Mouse (Mus musculus) mouse trophoblast stem cell (cell line): ENCODE data around the gene Fpr-rs3.

Source experiments
- in situ Hi-C, 2 experiments: fragments of 300-500 bp; cut with MseI, MboI; formaldehyde crosslinking; loops; 2 replicates in 1 of 2; 3 replicates in 1 of 2; pipeline ENCODE4 v1.15.1; 2025

The Fpr-rs3 gene

DNA sequence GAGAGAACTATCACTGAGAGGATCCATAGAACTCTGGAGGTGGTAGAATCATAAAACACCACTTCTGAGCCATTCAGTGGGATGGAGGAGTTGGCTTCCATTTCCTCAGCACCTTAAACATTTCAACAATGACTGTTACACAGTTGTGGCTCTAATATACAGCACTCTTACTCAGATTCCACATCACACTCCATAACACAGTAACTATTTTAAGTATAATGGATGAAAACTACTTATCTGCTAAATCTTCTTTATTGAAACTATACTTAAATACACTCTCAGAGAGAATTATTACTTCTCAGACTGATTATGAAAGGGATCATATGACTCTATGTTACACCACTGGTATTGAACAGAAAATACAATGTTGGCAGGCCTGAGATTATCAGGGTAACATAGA lies at the start of gene Fpr-rs3:
TSS of gene Fpr-rs3 (minus strand) at position 101 of the 400 bp plus-strand sequence.
- in situ Hi-C loops = no loop called here

DNA sequence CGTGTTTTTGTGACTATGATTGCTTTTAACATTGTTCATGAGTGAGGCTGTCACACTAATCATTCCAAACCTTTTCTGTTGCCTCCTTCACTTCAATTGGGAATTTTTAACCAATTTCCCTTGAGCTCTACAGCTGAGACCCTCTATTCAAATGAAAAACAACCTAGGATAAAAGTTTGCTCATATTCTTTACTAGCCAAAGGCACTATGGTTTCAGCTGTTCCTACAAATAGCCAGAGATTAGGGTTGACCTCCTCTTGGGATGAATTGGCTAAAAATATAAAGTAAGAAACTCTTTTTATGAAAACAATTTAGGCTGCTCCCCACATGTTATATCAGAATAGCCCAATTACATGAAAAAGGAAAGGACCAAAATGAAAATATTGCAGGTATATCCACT lies 28.4 kb downstream of the Fpr-rs3 start, which contains the start of gene Vmn2r110:
TSS of gene Vmn2r110 (minus strand) at position 101 of the 400 bp plus-strand sequence.
- in situ Hi-C loops = no loop called here
